Mouse (Mus musculus) naive thymus-derived CD4-positive, alpha-beta T cell, adult 2 months (primary cell): ENCODE results near the gene Cers2.

ENCODE experiments used
- DNase-seq: peaks from one replicate; pipeline ENCODE4 v3.0.0-alpha.2; 2011; ENCODE audit warnings: low read depth

The Cers2 gene

DNA sequence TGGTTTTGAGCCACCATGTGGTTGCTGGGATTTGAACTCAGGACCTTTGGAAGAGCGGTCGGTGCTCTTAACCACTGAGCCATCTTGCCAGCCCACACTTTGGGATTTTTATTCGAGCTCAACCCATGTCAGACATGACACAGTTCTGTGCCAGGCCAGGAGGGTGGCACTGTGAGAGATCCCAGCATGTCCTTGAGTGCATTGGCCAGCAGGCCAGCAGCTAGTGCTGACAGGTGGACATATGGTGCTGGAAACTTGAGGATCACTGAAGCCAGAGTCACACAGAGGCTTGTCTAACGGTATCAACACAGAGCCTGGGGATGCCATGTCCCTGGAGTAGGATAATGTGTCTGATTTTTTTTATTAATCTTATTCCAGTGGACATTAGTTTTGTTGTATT is 25.2 kb upstream of the Cers2 start:
- DNase-seq: no peak

GRCm38 (mm10) chr3:95290156-95290555 is 24.4 kb upstream of the Cers2 start:
- DNase-seq: no peak

GRCm38 (mm10) chr3:95291041-95291440 is 23.6 kb upstream of the Cers2 start:
- no peak for DNase-seq

- no peak for DNase-seq
Observed at GRCm38 (mm10) chr3:95292899-95293298, 21.7 kb upstream of the Cers2 start.

DNA sequence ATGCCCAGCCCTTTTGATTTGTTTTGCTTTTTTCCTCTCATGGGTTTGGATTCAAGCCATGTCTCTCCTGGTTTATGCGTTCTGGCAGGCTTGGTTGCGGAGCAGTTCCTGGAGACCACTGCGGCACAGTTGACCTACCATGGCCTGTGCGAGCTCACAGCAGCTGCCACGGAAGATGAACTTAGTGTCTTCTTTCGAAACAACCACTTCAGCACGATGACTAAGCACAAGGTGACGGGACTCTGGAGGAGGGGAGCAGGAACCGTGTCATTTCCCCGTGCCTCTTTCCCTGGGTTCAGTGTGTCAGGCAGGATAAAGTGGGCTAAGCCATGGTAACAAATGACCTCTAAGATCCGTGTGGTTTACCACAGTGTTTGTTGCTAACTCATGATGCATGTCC is 21.1 kb upstream of the Cers2 start:
- no peak for DNase-seq

GRCm38 (mm10) chr3:95294316-95294715 is 20.3 kb upstream of the Cers2 start:
- no peak for DNase-seq

GRCm38 (mm10) chr3:95294718-95295117 is 19.9 kb upstream of the Cers2 start:
- DNase-seq: no peak

DNA sequence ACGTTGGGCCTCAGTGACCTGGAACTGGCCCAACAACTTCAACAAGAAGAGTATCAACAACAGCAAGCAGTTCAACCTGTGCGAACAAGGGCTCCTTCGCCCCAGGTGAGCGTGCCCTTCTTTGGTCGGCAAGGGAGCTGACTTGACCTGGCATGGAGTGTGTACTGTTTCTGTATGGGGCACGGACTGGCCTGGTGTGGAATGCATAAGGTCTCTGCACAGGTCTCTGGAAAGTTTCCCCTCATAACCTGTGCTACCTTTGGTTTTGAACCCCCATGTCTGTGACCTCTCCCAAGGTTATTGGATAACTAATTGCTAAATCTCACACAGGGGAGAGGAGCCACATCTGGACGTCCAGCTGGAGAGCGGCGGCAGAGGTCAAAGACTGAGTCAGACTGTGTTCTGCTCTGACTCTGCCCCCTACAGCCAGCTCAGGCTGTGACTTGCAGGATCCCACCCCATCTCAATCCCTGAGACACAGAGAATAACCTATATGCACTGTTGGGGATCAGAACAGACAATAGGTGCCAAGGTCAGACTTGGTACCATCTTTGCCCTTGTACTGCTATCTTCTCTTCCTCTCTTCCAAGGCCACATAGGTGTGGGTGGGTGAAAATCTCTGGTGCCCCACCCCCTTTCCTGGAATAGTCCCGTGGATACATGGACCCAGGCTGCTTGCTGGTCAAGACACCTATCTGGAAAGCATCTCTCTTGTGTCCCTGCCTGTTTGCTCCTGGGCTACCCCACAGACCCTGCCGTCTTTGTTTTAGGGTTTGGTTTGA is 19.1 kb upstream of the Cers2 start:
- DNase-seq: no peak

- DNase-seq: peak; percentile 75
Observed at GRCm38 (mm10) chr3:95296103-95296469, 18.5 kb upstream of the Cers2 start.

GRCm38 (mm10) chr3:95298018-95298417 is 16.6 kb upstream of the Cers2 start:
- DNase-seq: no peak

GRCm38 (mm10) chr3:95301204-95301796 is 13.3 kb upstream of the Cers2 start:
- no peak for DNase-seq

DNA sequence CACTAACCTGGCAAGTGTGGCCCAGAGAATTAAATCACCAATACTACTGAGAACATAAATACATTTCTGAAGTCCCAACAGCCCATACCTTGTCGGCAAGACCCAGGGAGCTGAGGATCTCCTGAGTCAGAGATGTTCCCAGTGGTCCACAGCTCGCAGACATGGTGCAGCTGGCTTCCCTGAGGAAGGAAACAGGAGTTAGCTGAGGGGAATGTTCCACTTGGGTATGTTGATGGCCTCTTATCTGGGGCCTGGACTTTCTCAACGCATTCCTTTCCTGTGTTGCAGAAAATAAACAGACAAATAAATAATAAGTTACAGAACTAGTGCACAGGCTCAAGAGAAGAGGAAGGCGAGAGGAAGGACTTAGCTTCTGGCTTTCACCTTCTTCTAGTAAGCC is 8.3 kb upstream of the Cers2 start:
- DNase-seq: no peak

- DNase-seq: no peak
Observed at GRCm38 (mm10) chr3:95307100-95307499, 7.5 kb upstream of the Cers2 start, which contains the start of gene Anxa9. Gene Anxa9 (minus strand): TSS chr3:95307176.

DNA sequence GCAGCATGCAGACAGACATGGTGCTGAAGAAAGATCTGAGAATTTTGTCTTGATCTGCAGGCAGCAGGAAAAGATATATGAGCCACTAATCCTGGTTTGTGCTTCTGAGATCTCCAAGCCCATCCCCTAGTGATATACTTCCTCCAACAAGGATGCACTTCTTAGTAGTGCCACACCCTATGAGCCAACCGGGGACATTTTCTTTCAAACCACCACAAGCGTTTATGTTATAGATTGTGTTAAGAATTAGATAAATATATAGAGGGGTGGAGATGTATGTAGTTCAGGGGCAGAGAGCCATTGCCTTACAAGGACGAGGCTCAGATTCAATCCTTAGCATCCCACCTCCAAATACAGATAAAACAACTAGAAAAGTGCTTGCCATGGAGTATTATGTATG is 4.1 kb upstream of the Cers2 start:
- no peak for DNase-seq

DNA sequence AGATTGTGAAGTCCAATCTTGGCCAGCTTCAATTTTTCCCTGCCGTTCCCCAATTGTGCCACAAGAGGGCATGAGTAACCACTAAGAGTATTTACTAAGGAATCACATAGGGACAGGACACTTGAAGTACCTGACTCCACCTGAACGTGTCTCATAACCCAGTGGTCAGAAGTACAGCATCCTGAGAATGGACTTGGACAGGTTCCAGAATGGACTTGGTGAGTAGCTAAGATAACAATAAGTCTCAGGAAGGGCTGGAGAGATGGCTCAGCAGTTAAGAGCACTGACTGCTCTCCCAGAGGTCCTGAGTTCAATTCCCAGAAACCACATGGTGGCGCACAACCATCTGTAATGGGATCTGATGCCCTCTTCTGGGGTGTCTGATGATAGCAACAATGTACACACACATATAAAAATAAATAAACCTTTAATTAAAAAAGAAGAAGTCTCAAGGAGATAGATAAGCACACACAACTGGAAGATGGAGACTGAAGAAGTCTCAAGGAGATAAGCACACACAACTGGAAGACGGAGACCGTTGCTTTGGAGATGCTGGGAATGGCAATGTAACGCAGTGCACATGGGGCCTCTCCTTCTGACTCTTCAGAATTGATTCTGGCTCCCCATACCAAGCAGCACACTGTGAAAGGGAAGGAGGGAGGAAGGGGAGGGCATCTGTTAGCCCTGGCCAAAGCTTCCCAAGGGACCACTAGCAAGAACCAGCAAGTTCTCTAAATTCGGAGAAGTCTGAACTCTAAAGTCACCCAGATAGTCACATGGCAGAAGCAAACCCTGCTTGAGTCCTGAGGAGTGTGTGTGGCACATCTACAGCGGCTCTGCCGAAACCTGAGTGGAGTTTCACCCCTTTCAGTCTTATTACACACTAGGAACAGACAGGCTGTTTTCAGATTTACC is 3.4 kb upstream of the Cers2 start:
- DNase-seq: peak; percentile 78

DNA sequence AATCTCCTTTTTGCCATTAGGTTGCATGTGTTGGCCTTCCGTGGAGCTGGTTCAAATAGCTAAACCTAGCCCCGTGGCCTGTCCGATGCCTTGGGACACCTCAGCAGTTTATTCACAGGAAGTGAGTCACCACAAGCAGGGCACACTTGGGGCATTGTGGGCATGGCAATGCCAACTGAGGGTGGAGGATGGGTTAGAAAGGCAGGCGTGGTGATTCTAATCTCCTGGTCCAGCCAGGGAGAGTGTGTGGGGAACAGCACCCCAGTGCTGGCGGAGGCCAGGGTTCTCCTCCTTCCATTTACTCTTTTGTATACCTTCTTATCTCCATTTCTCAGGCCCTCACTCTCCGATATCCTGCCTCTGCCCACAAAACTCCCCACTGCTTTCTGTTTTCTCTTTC is 2.0 kb upstream of the Cers2 start:
- DNase-seq: no peak

GRCm38 (mm10) chr3:95313476-95313875 is 1.1 kb upstream of the Cers2 start:
- DNase-seq: peak; percentile 21

GRCm38 (mm10) chr3:95314075-95314474 is 516 bp upstream of the Cers2 start:
- no peak for DNase-seq

GRCm38 (mm10) chr3:95315094-95315843 is 678 bp downstream of the Cers2 start:
- DNase-seq: peak; percentile 88

DNA sequence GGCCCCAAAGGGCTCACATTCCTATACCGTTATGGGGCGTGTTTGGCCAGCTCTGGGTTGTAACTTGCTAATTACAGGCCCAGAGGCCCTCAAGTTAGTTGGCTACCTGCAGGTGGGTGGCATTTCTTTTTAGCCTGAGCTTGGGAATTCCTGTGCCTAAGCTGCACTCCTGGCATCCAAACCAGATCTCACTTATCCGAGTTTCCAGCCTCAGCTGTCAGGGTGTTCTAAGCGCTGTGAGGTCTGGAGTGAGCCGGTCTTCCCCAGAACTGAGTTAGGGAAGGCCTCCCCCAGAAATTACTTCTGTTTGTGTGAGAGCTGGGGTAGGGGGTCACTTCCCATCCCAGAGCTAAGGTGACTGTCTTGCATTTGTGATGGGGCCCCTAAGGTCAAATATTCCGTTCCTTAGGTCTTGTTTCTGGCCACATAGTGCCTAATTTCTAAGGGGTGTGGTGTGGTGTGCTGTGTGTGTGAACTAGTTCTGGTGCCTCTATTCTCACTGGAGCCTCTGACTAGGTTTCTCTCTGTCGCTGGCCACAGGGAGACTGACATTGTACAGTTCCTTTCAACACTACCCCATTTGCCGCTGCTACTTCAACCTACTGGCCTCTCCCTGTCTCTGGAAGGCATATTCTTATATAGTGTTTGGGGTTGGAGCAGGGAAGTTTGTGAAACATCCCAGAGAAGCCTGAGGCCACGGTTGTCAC is 1.4 kb downstream of the Cers2 start:
- DNase-seq: no peak

DNA sequence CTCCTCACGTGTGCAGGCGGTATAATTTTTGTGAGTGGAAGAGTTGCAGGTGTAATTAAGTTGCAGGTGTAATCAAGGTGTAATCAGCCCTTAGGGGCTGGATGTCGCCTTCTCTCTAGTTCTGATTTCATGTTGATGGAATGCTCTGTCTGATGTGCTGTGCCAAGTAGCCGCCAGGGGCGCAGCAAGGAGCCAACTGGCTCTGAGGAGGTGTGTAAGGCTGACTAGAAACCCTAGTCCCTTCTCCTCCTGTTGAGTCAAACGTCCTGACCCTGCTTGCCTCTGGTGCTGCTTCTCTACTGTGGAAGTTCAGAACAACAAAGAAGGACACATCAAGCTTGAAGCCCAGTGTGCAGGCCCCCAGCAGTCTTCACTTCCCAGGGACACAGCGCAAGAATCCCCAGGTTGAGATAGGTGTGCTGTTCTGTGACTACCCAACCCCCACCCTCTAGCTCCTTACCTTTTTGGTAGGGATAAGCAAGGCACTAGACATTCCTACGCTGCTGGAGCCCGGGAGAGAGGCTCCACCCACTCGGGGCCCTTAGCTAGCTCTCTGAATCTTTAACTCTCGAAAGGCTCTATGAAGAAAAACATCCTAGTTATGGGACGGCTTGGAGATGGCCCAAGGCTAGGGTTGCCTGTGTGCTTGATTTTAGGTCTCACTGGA is 3.0 kb downstream of the Cers2 start:
- DNase-seq: peak; percentile 72
